Mouse (Mus musculus): ENCODE results near the gene Smim8. TPM values are rescaled to one million over a fixed set of nuclear protein-coding genes. Genes with fewer than 3 reads are reported as not detected.

The Smim8 gene
- polyA plus RNA-seq (2014; fragmentation: Illumina TruSeq; extraction: RNeasy Lipid Tissue Mini Kit (QIAGEN cat#74804); ENCODE audit: low read depth, low replicate concordance): 164 TPM

GRCm38 (mm10) chr4:34777677-34778527, at the start of gene Smim8:
TSS of gene Smim8 (minus strand) at chr4:34778423.

GRCm38 (mm10) chr4:34756163-34756562, 22.1 kb downstream of the Smim8 start, which contains the start of gene Gm136:
TSS of gene Gm136 (minus strand) at chr4:34756263.

GRCm38 (mm10) chr4:34729851-34730341, 48.3 kb downstream of the Smim8 start, which contains the start of gene Cfap206:
TSS of gene Cfap206 (minus strand) at chr4:34730206.

Other genes starting within 250 kb of the Smim8 start
- 162 TPM for gene Akirin2, start 227.5 kb downstream of the Smim8 start, polyA plus RNA-seq (2014; fragmentation: Illumina TruSeq; extraction: RNeasy Lipid Tissue Mini Kit (QIAGEN cat#74804); ENCODE audit: low read depth, low replicate concordance)
- gene Orc3, start 163.5 kb downstream of the Smim8 start, polyA plus RNA-seq (2014; fragmentation: Illumina TruSeq; extraction: RNeasy Lipid Tissue Mini Kit (QIAGEN cat#74804); ENCODE audit: low read depth, low replicate concordance): 101 TPM
- 87.6 TPM for gene Rars2, start 163.5 kb downstream of the Smim8 start, polyA plus RNA-seq (2014; fragmentation: Illumina TruSeq; extraction: RNeasy Lipid Tissue Mini Kit (QIAGEN cat#74804); ENCODE audit: low read depth, low replicate concordance)
- gene Slc35a1, start 91.0 kb downstream of the Smim8 start, polyA plus RNA-seq (2014; fragmentation: Illumina TruSeq; extraction: RNeasy Lipid Tissue Mini Kit (QIAGEN cat#74804); ENCODE audit: low read depth, low replicate concordance): 109 TPM
- not detected for gene Cfap206, start 48.2 kb downstream of the Smim8 start, polyA plus RNA-seq (2014; fragmentation: Illumina TruSeq; extraction: RNeasy Lipid Tissue Mini Kit (QIAGEN cat#74804); ENCODE audit: low read depth, low replicate concordance)
- not detected for gene Gm136, start 22.2 kb downstream of the Smim8 start, polyA plus RNA-seq (2014; fragmentation: Illumina TruSeq; extraction: RNeasy Lipid Tissue Mini Kit (QIAGEN cat#74804); ENCODE audit: low read depth, low replicate concordance)
- gene Zfp292, start 104.5 kb upstream of the Smim8 start, polyA plus RNA-seq (2014; fragmentation: Illumina TruSeq; extraction: RNeasy Lipid Tissue Mini Kit (QIAGEN cat#74804); ENCODE audit: low read depth, low replicate concordance): 29.8 TPM
- not detected for gene Cga, start 115.4 kb upstream of the Smim8 start, polyA plus RNA-seq (2014; fragmentation: Illumina TruSeq; extraction: RNeasy Lipid Tissue Mini Kit (QIAGEN cat#74804); ENCODE audit: low read depth, low replicate concordance)

Measured in kidney, adult 10 weeks (tissue).